Mouse (Mus musculus) WW6 (cell line): ENCODE measurements around the gene Cd8b1.
A peak's percentile ranks its signal among the peaks of the same experiment; 100 is the strongest.
"Not testable (repeated sequence)": the region's sequence is repeated elsewhere in the genome, so short reads cannot be mapped to it uniquely, and the experiment has no call there.

Source experiments
- DNase-seq: peaks from one replicate; pipeline ENCODE4 v3.0.0-alpha.2; 2013; ENCODE audit warnings: low read depth, low spot score

Cd8b1 gene

GRCm38 (mm10) chr6:71322491-71322921 is at the start of gene Cd8b1:
Cd8b1 (plus strand) TSS chr6:71322788.
- no peak for DNase-seq

- DNase-seq = no peak
These were observed 48.9 kb upstream of the Cd8b1 start for GRCm38 (mm10) chr6:71273715-71274114.

GRCm38 (mm10) chr6:71274621-71275020 is 48.0 kb upstream of the Cd8b1 start:
- no peak for DNase-seq

GRCm38 (mm10) chr6:71279418-71279817 is 43.2 kb upstream of the Cd8b1 start:
- DNase-seq = no peak

GRCm38 (mm10) chr6:71293509-71293908 is 29.1 kb upstream of the Cd8b1 start:
- peak; percentile 75 for DNase-seq

- DNase-seq = no peak
These were observed 27.3 kb upstream of the Cd8b1 start for GRCm38 (mm10) chr6:71295303-71295702.

- no peak for DNase-seq
These were observed 24.5 kb upstream of the Cd8b1 start for GRCm38 (mm10) chr6:71298051-71298450.

GRCm38 (mm10) chr6:71298751-71299150 is 23.8 kb upstream of the Cd8b1 start:
- DNase-seq = no peak

- DNase-seq = no peak
These were observed 20.4 kb upstream of the Cd8b1 start for GRCm38 (mm10) chr6:71302097-71302731.

- DNase-seq = no peak
These were observed 15.1 kb upstream of the Cd8b1 start for GRCm38 (mm10) chr6:71307486-71307885.

- no peak for DNase-seq
These were observed 733 bp upstream of the Cd8b1 start, which contains the start of gene Smyd1 for GRCm38 (mm10) chr6:71321826-71322283. Smyd1 (minus strand) TSS chr6:71322233.

- no peak for DNase-seq
These were observed 2.2 kb downstream of the Cd8b1 start for GRCm38 (mm10) chr6:71324816-71325215.

GRCm38 (mm10) chr6:71329881-71330280 is 7.3 kb downstream of the Cd8b1 start:
- no peak for DNase-seq

- no peak for DNase-seq
These were observed 7.9 kb downstream of the Cd8b1 start for GRCm38 (mm10) chr6:71330486-71330885.

- DNase-seq = not testable (repeated sequence)
These were observed 8.9 kb downstream of the Cd8b1 start for GRCm38 (mm10) chr6:71331491-71331890.

- DNase-seq = no peak
These were observed 9.8 kb downstream of the Cd8b1 start for GRCm38 (mm10) chr6:71332236-71332965.

GRCm38 (mm10) chr6:71333031-71333430 is 10.4 kb downstream of the Cd8b1 start:
- DNase-seq = no peak

- no peak for DNase-seq
These were observed 11.1 kb downstream of the Cd8b1 start for GRCm38 (mm10) chr6:71333578-71334273.

- no peak for DNase-seq
These were observed 15.1 kb downstream of the Cd8b1 start for GRCm38 (mm10) chr6:71337666-71338065.

- DNase-seq = no peak
These were observed 16.4 kb downstream of the Cd8b1 start for GRCm38 (mm10) chr6:71338941-71339340.

- DNase-seq = no peak
These were observed 16.8 kb downstream of the Cd8b1 start for GRCm38 (mm10) chr6:71339351-71339750.

- DNase-seq = no peak
These were observed 18.6 kb downstream of the Cd8b1 start for GRCm38 (mm10) chr6:71341179-71341578.
